Mouse (Mus musculus): ENCODE results near the gene Fam193b. TPM values are rescaled to one million over a fixed set of nuclear protein-coding genes. Genes with fewer than 3 reads are reported as not detected.

Fam193b gene
- polyA plus RNA-seq, 1 experiment from 2014 or later, result 24.9 TPM

DNA sequence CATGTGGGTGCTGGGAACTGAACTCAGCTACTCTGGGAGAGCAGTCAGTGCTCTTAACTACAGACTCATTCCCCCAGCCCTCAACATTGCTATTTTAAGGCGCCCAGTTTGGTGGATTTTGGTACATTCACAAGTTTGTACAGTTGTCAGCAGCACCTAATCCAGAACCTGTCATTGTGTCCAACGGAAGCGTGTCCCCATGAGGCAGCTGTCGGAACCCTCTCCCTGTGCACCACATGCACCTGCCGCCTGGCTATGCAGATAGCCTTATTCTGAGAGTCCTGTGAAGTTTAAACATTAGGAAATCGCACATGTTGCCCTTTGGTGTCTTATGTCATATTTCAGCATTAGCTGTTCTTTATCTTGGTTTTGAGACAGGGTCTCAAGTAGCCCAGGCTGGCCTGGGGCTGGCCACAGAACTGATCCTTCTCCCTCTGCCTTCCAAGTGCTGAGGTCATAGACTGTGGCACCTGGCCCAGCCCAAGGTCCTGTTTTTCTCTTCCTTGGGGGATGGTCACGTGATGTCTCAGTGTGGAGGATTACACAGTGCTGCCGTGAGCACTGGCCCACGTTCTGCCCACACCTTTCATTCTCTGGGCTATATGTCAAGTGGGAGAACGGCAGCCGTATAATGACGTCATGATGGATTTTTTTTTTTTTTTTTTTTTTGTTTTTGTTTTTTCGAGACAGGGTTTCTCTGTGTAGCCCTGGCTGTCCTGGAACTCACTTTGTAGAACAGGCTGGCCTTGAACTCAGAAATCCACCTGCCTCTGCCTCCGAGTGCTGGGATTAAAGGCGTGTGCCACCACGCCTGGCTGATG lies 45.0 kb downstream of the Fam193b start:
- Histone ChIP-seq H3K4me1 (replicated peaks; ENCODE audit: insufficient read depth, low read length) (peaks cover 5% of the 10 kb centered on the region; the same call in 1 of the 2 replicates), H3K36me3 (ENCODE audit: insufficient read depth, low read length) (peaks cover 14% of the 10 kb centered on the region; the same call in 1 of the 2 replicates), H3K9me3 (replicated peaks; ENCODE audit: low read length) (no peaks in the 10 kb centered on the region), H3K9ac (ENCODE audit: low read depth, low read length) (no peak overlapping the region), H3K27me3 (ENCODE audit: insufficient read depth, low read length) (no peaks in the 10 kb centered on the region), H3K4me2 (ENCODE audit: low read length) (no peak overlapping the region), H3K27ac (no peak overlapping the region), H3K4me3 (replicated peaks; ENCODE audit: low read depth, low read length) (no peak overlapping the region)
- DNase-seq (ENCODE audit: low spot score) (no peak), ATAC-seq (replicated peaks; ENCODE audit: low FRiP score, low read depth) (no peak)
- 73% methylated on average over 16 of the region's 16 CpGs for WGBS
- TF ChIP-seq CTCF (IDR thresholded peaks at IDR 0.05; ENCODE audit: low read depth), result no peak

DNA sequence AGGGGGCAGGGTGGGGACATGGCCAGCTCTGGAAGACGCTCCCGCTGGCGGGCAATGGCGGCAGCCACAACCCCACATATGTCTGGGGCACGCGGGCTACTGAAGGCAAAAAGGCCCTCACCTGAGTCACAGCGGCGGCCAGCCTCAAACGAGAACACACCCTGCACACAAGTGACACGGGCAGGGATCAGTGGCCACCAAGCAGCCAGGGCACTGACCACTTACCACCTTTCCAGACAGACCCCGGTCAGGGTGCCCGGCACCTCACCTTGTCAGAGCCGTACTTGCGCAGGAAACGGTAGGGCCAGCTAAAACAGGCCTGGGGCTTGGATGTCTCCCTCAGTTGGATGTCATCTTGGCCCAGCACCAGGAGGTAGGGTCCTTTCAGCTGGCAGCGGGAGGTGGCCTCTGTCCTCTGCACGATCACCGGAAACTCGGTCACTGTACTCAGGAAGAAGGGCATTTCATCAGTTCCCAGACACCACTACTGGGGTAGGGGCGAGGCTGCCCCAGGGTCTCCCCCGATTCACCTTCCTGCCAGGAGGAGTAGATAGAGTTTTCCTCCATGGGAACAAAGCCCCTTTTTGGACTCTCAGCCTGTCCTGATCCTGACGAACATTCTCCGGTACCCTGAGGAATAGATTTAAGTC lies 46.8 kb downstream of the Fam193b start:
- DNase-seq (ENCODE audit: low spot score), result no peak
- no peaks in the 10 kb centered on the region for H3K36me3 ChIP-seq (ENCODE audit: insufficient read depth, low read length)
- no peak overlapping the region for H3K9ac ChIP-seq (ENCODE audit: low read depth, low read length)
- no peak overlapping the region for H3K27ac ChIP-seq
- H3K4me3 ChIP-seq (replicated peaks; ENCODE audit: low read depth, low read length), result no peak overlapping the region
- WGBS, result 86% methylated on average over 23 of the region's 23 CpGs
- ATAC-seq (replicated peaks; ENCODE audit: low FRiP score, low read depth), result no peak
- H3K27me3 ChIP-seq (ENCODE audit: insufficient read depth, low read length), result no peaks in the 10 kb centered on the region
- no peak overlapping the region for H3K4me2 ChIP-seq (ENCODE audit: low read length)
- no peak for TF ChIP-seq CTCF (IDR thresholded peaks at IDR 0.05; ENCODE audit: low read depth)
- peaks cover 5% of the 10 kb centered on the region; the same call in 1 of the 2 replicates for H3K4me1 ChIP-seq (replicated peaks; ENCODE audit: insufficient read depth, low read length)
- H3K9me3 ChIP-seq (replicated peaks; ENCODE audit: low read length), result no peaks in the 10 kb centered on the region

DNA sequence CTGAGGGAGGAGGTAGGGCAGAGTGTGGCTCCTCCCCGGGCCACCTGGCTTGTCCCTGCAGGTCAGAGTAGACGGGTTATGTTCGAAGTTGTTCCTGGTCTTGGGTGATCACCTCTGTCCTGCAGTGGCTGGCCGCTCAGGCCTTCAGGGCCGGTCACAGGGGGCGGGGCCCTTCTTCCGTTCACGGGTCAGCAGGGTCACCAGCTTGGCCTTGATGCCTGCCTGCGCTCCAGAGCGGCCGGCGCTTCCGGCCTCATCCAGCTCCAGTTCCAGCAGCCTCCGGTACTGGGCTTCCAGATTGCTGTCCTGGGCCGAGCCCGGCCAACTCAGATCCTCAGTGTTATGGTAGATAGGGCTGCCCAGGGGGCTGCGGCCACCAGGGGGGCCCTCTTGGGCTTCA lies 47.6 kb downstream of the Fam193b start:
- 0 out of 2 replicates have a peak overlapping the region, but pooled peaks have one; percentile 25 for H3K27ac ChIP-seq
- ATAC-seq (replicated peaks; ENCODE audit: low FRiP score, low read depth) (peak; percentile 58), DNase-seq (ENCODE audit: low spot score) (peak; percentile 48)
- no peaks in the 10 kb centered on the region for H3K9me3 ChIP-seq (replicated peaks; ENCODE audit: low read length)
- H3K9ac ChIP-seq (ENCODE audit: low read depth, low read length), result 0 out of 2 replicates have a peak overlapping the region, but pooled peaks have one; percentile 5
- no peak overlapping the region for H3K4me2 ChIP-seq (ENCODE audit: low read length)
- 30% methylated on average over 17 of the region's 17 CpGs for WGBS
- H3K27me3 ChIP-seq (ENCODE audit: insufficient read depth, low read length), result no peaks in the 10 kb centered on the region
- H3K4me1 ChIP-seq (replicated peaks; ENCODE audit: insufficient read depth, low read length), result peaks cover 5% of the 10 kb centered on the region; the same call in 1 of the 2 replicates
- no peak for TF ChIP-seq CTCF (IDR thresholded peaks at IDR 0.05; ENCODE audit: low read depth)
- no peaks in the 10 kb centered on the region for H3K36me3 ChIP-seq (ENCODE audit: insufficient read depth, low read length)
- H3K4me3 ChIP-seq (replicated peaks; ENCODE audit: low read depth, low read length), result no peak overlapping the region

DNA sequence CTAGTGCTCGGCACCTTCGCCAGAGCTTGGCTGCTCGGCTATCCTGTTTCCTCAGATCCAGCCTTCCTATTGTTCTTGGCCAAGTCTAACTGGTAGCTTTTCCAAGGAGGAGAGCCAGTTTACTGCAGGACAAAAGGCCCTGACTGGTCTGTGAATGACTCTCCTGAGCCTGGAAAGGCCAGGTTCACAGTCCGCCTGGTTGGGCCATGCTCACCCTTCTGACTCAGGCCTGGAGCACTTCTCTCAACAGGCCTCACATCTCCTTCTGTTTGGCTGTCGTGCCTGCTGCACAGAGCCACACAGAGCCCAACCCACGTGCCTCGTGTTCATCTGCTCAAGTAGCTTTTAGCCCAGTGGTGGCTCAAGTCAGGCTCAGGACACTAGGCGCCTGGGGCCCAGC lies 48.2 kb downstream of the Fam193b start:
- ATAC-seq (replicated peaks; ENCODE audit: low FRiP score, low read depth), result 0 out of 2 replicates have a peak, but pooled peaks have one; percentile 12
- Histone ChIP-seq H3K27ac (0 out of 2 replicates have a peak overlapping the region, but pooled peaks have one; percentile 25), H3K9ac (ENCODE audit: low read depth, low read length) (0 out of 2 replicates have a peak overlapping the region, but pooled peaks have one; percentile 5), H3K4me1 (replicated peaks; ENCODE audit: insufficient read depth, low read length) (peaks cover 5% of the 10 kb centered on the region; the same call in 1 of the 2 replicates), H3K9me3 (replicated peaks; ENCODE audit: low read length) (no peaks in the 10 kb centered on the region), H3K27me3 (ENCODE audit: insufficient read depth, low read length) (no peaks in the 10 kb centered on the region), H3K36me3 (ENCODE audit: insufficient read depth, low read length) (no peaks in the 10 kb centered on the region), H3K4me3 (replicated peaks; ENCODE audit: low read depth, low read length) (no peak overlapping the region), H3K4me2 (ENCODE audit: low read length) (no peak overlapping the region)
- DNase-seq (ENCODE audit: low spot score), result no peak
- TF ChIP-seq CTCF (IDR thresholded peaks at IDR 0.05; ENCODE audit: low read depth), result no peak
- WGBS, result 49% methylated on average over 8 of the region's 8 CpGs

DNA sequence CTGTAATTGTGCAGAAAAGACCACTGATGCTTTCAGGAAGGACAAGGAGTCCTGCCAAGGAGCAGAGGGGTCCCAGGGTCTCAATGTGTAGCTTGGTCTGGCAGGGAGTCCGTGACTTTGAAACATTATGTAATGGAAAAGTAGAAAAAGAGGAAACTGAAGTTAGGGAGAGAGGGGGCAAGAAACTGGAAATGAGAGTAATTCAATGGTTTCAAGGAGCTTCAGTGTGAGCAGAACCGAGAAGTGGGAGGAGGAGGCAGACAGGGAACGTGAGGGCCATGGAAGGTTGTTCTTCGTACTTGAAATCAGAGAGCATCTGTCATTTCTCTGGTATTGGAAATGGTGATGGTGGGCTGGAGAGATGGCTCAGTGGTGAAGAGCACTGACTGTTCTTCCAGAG lies 51.3 kb downstream of the Fam193b start:
- ATAC-seq (replicated peaks; ENCODE audit: low FRiP score, low read depth) (no peak), DNase-seq (ENCODE audit: low spot score) (no peak)
- H3K9ac ChIP-seq (ENCODE audit: low read depth, low read length), result no peak overlapping the region
- H3K36me3 ChIP-seq (ENCODE audit: insufficient read depth, low read length), result no peaks in the 10 kb centered on the region
- 69% methylated on average over 4 of the region's 4 CpGs for whole genome bisulfite sequencing
- peaks cover 5% of the 10 kb centered on the region; the same call in 1 of the 2 replicates for H3K4me1 ChIP-seq (replicated peaks; ENCODE audit: insufficient read depth, low read length)
- no peak overlapping the region for H3K4me3 ChIP-seq (replicated peaks; ENCODE audit: low read depth, low read length)
- no peak for TF ChIP-seq CTCF (IDR thresholded peaks at IDR 0.05; ENCODE audit: low read depth)
- H3K4me2 ChIP-seq (ENCODE audit: low read length), result no peak overlapping the region
- H3K9me3 ChIP-seq (replicated peaks; ENCODE audit: low read length), result no peaks in the 10 kb centered on the region
- H3K27me3 ChIP-seq (ENCODE audit: insufficient read depth, low read length), result peaks cover 4% of the 10 kb centered on the region; the same call in 1 of the 2 replicates
- no peak overlapping the region for H3K27ac ChIP-seq

DNA sequence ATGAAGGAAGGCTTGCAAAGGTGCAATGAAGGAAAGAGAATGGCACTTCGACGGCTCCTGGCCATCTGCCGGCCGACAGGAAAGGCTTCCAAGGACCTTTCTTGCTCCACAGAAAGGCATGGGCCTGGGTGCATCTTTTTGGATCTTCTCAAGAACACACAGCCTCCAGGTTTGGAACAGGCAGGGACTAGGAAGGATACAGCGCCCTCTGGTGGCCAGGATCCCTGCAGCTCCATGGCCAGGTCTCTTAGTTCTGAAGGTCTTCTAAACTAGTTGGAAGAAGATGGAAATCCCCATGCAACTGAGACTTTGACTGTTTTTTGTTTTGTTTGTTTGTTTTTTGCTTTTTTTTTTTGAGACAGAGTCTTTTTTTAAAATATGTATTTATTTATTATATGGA lies 54.0 kb downstream of the Fam193b start:
- Histone ChIP-seq H3K27me3 (ENCODE audit: insufficient read depth, low read length) (peaks cover 5% of the 10 kb centered on the region; the same call in 1 of the 2 replicates), H3K36me3 (ENCODE audit: insufficient read depth, low read length) (no peaks in the 10 kb centered on the region), H3K4me3 (replicated peaks; ENCODE audit: low read depth, low read length) (no peak overlapping the region), H3K9me3 (replicated peaks; ENCODE audit: low read length) (no peaks in the 10 kb centered on the region), H3K9ac (ENCODE audit: low read depth, low read length) (no peak overlapping the region), H3K4me1 (replicated peaks; ENCODE audit: insufficient read depth, low read length) (peaks cover 5% of the 10 kb centered on the region), H3K27ac (no peak overlapping the region), H3K4me2 (ENCODE audit: low read length) (no peak overlapping the region)
- ATAC-seq (replicated peaks; ENCODE audit: low FRiP score, low read depth), result no peak
- DNase-seq (ENCODE audit: low spot score), result peak; percentile 91
- WGBS, result 7% methylated on average over 5 of the region's 5 CpGs
- TF ChIP-seq CTCF (IDR thresholded peaks at IDR 0.05; ENCODE audit: low read depth), result peak; percentile 95

Data from kidney, postnatal 0 days (tissue).